Mouse (Mus musculus): ENCODE measurements at regions not wholly inside any gene's neighbourhood (a gene's known extent, or its start where the extent isn't known, plus 50 kb on each side); places are given as distances from the start of the nearest gene placed in this dataset.
A peak's percentile ranks its signal among the peaks of the same experiment; 100 is the strongest.

GRCm38 (mm10) chr12:52622398-52622797, 76.8 kb upstream of the Akap6 start:
- Histone ChIP-seq H3K36me3 (ENCODE audit: insufficient read depth, low read length) (no peaks in the 10 kb centered on the region), H3K27me3 (ENCODE audit: insufficient read depth, low read length) (no peaks in the 10 kb centered on the region), H3K4me3 (replicated peaks; ENCODE audit: low read length) (no peak overlapping the region), H3K4me1 (replicated peaks; ENCODE audit: low read depth, low read length) (no peaks in the 10 kb centered on the region), H3K9me3 (ENCODE audit: low read length) (no peaks in the 10 kb centered on the region)
- TF ChIP-seq NANOG (IDR thresholded peaks at IDR 0.05; ENCODE audit: borderline replicate concordance, low read length) (no peak), POU5F1 (IDR thresholded peaks at IDR 0.05; ENCODE audit: borderline replicate concordance, low read length) (no peak), CTCF (conservative IDR thresholded peaks at IDR 0.05; ENCODE audit: low read length) (no peak)

GRCm38 (mm10) chr12:52623416-52624108, 75.6 kb upstream of the Akap6 start:
- Histone ChIP-seq H3K36me3 (ENCODE audit: insufficient read depth, low read length) (no peaks in the 10 kb centered on the region), H3K27me3 (ENCODE audit: insufficient read depth, low read length) (no peaks in the 10 kb centered on the region), H3K4me3 (replicated peaks; ENCODE audit: low read length) (no peak overlapping the region), H3K4me1 (replicated peaks; ENCODE audit: low read depth, low read length) (no peaks in the 10 kb centered on the region), H3K9me3 (ENCODE audit: low read length) (no peaks in the 10 kb centered on the region)
- TF ChIP-seq NANOG (IDR thresholded peaks at IDR 0.05; ENCODE audit: borderline replicate concordance, low read length), result no peak
- TF ChIP-seq CTCF (conservative IDR thresholded peaks at IDR 0.05; ENCODE audit: low read length), result no peak
- no peak for TF ChIP-seq POU5F1 (IDR thresholded peaks at IDR 0.05; ENCODE audit: borderline replicate concordance, low read length)

GRCm38 (mm10) chr12:52624871-52625270, 74.3 kb upstream of the Akap6 start:
- no peaks in the 10 kb centered on the region for H3K4me1 ChIP-seq (replicated peaks; ENCODE audit: low read depth, low read length)
- TF ChIP-seq NANOG (IDR thresholded peaks at IDR 0.05; ENCODE audit: borderline replicate concordance, low read length) (no peak), POU5F1 (IDR thresholded peaks at IDR 0.05; ENCODE audit: borderline replicate concordance, low read length) (no peak), CTCF (conservative IDR thresholded peaks at IDR 0.05; ENCODE audit: low read length) (no peak)
- H3K4me3 ChIP-seq (replicated peaks; ENCODE audit: low read length), result no peak overlapping the region
- no peaks in the 10 kb centered on the region for H3K27me3 ChIP-seq (ENCODE audit: insufficient read depth, low read length)
- no peaks in the 10 kb centered on the region for H3K36me3 ChIP-seq (ENCODE audit: insufficient read depth, low read length)
- no peaks in the 10 kb centered on the region for H3K9me3 ChIP-seq (ENCODE audit: low read length)

- Histone ChIP-seq H3K4me3 (replicated peaks; ENCODE audit: low read length) (no peak overlapping the region), H3K4me1 (replicated peaks; ENCODE audit: low read depth, low read length) (no peaks in the 10 kb centered on the region), H3K27me3 (ENCODE audit: insufficient read depth, low read length) (no peaks in the 10 kb centered on the region), H3K36me3 (ENCODE audit: insufficient read depth, low read length) (no peaks in the 10 kb centered on the region), H3K9me3 (ENCODE audit: low read length) (no peaks in the 10 kb centered on the region)
- no peak for TF ChIP-seq POU5F1 (IDR thresholded peaks at IDR 0.05; ENCODE audit: borderline replicate concordance, low read length)
- TF ChIP-seq CTCF (conservative IDR thresholded peaks at IDR 0.05; ENCODE audit: low read length), result no peak
- TF ChIP-seq NANOG (IDR thresholded peaks at IDR 0.05; ENCODE audit: borderline replicate concordance, low read length), result no peak
These were observed 70.4 kb upstream of the Akap6 start for GRCm38 (mm10) chr12:52628771-52629170.

- TF ChIP-seq CTCF (conservative IDR thresholded peaks at IDR 0.05; ENCODE audit: low read length) (no peak), NANOG (IDR thresholded peaks at IDR 0.05; ENCODE audit: borderline replicate concordance, low read length) (no peak), POU5F1 (IDR thresholded peaks at IDR 0.05; ENCODE audit: borderline replicate concordance, low read length) (no peak)
- Histone ChIP-seq H3K4me1 (replicated peaks; ENCODE audit: low read depth, low read length) (0 out of 2 replicates have a peak, but pooled peaks cover 3% of the 10 kb centered on the region), H3K36me3 (ENCODE audit: insufficient read depth, low read length) (no peaks in the 10 kb centered on the region), H3K9me3 (ENCODE audit: low read length) (no peaks in the 10 kb centered on the region), H3K4me3 (replicated peaks; ENCODE audit: low read length) (no peak overlapping the region), H3K27me3 (ENCODE audit: insufficient read depth, low read length) (no peaks in the 10 kb centered on the region)
These were observed 63.9 kb upstream of the Akap6 start for GRCm38 (mm10) chr12:52635121-52635878.

- Histone ChIP-seq H3K36me3 (ENCODE audit: insufficient read depth, low read length) (no peaks in the 10 kb centered on the region), H3K4me1 (replicated peaks; ENCODE audit: low read depth, low read length) (0 out of 2 replicates have a peak, but pooled peaks cover 3% of the 10 kb centered on the region), H3K27me3 (ENCODE audit: insufficient read depth, low read length) (no peaks in the 10 kb centered on the region), H3K4me3 (replicated peaks; ENCODE audit: low read length) (no peak overlapping the region), H3K9me3 (ENCODE audit: low read length) (no peaks in the 10 kb centered on the region)
- TF ChIP-seq POU5F1 (IDR thresholded peaks at IDR 0.05; ENCODE audit: borderline replicate concordance, low read length) (no peak), NANOG (IDR thresholded peaks at IDR 0.05; ENCODE audit: borderline replicate concordance, low read length) (no peak), CTCF (conservative IDR thresholded peaks at IDR 0.05; ENCODE audit: low read length) (no peak)
These were observed 62.8 kb upstream of the Akap6 start for GRCm38 (mm10) chr12:52636186-52636881.

GRCm38 (mm10) chr12:52636920-52637319, 62.3 kb upstream of the Akap6 start:
- H3K4me3 ChIP-seq (replicated peaks; ENCODE audit: low read length), result no peak overlapping the region

GRCm38 (mm10) chr12:52637506-52638249, 61.5 kb upstream of the Akap6 start:
- Histone ChIP-seq H3K4me3 (replicated peaks; ENCODE audit: low read length) (no peak overlapping the region), H3K36me3 (ENCODE audit: insufficient read depth, low read length) (no peaks in the 10 kb centered on the region), H3K9me3 (ENCODE audit: low read length) (no peaks in the 10 kb centered on the region), H3K27me3 (ENCODE audit: insufficient read depth, low read length) (no peaks in the 10 kb centered on the region), H3K4me1 (replicated peaks; ENCODE audit: low read depth, low read length) (0 out of 2 replicates have a peak, but pooled peaks cover 3% of the 10 kb centered on the region)
- TF ChIP-seq NANOG (IDR thresholded peaks at IDR 0.05; ENCODE audit: borderline replicate concordance, low read length) (no peak), POU5F1 (IDR thresholded peaks at IDR 0.05; ENCODE audit: borderline replicate concordance, low read length) (no peak), CTCF (conservative IDR thresholded peaks at IDR 0.05; ENCODE audit: low read length) (peak; percentile 11; the same call in 1 of the 2 replicates)

More at GRCm38 (mm10) chr12:52636920-52637319, 62.3 kb upstream of the Akap6 start:
- Histone ChIP-seq H3K27me3 (ENCODE audit: insufficient read depth, low read length) (no peaks in the 10 kb centered on the region), H3K9me3 (ENCODE audit: low read length) (no peaks in the 10 kb centered on the region), H3K36me3 (ENCODE audit: insufficient read depth, low read length) (no peaks in the 10 kb centered on the region), H3K4me1 (replicated peaks; ENCODE audit: low read depth, low read length) (0 out of 2 replicates have a peak, but pooled peaks cover 3% of the 10 kb centered on the region)
- TF ChIP-seq CTCF (conservative IDR thresholded peaks at IDR 0.05; ENCODE audit: low read length), result no peak

All from E14TG2a.4 (cell line).